Mouse (Mus musculus) MEL (cell line): Measurements from ENCODE around the gene Wdr45. TPM values are rescaled to one million over a fixed set of nuclear protein-coding genes. Genes with fewer than 3 reads are reported as not detected.
A peak's percentile ranks its signal among the peaks of the same experiment; 100 is the strongest.
"Not testable (repeated sequence)": the region's sequence is repeated elsewhere in the genome, so short reads cannot be mapped to it uniquely, and the experiment has no call there.

Experiments used
- DNase-seq: peaks from one replicate; pipeline ENCODE4 v3.0.0; 2011; ENCODE audit warnings: low read depth, low spot score
- H3K27ac ChIP-seq: 2 replicates; pipeline ENCODE4 v1.5.1; 2012; ENCODE audit warnings: low read depth, mild to moderate bottlenecking, control low read depth, low read length, moderate library complexity; ENCODE audit not compliant: control insufficient read depth
- H3K27me3 ChIP-seq, 2 experiments: fragments of 150-350 bp in 1 of 2; sonication (generic) in 1 of 2; 2 replicates each; pipeline ENCODE4 v1.6.1; 2012; ENCODE audit warnings: low read length in 2 of 2, mild to moderate bottlenecking in 2 of 2, improper control_type of control experiment in 1 of 2, moderate library complexity in 1 of 2; ENCODE audit not compliant: insufficient read depth in 2 of 2, control insufficient read depth in 1 of 2
- H3K36me3 ChIP-seq, 2 experiments: 2 replicates each; pipeline ENCODE4 v1.6.1; 2012 to 2014; ENCODE audit warnings: low read length in 2 of 2, improper control_type of control experiment in 1 of 2, inconsistent platforms in 1 of 2, mild to moderate bottlenecking in 1 of 2; ENCODE audit not compliant: insufficient read depth in 2 of 2, control insufficient read depth in 1 of 2
- H3K4me1 ChIP-seq, 2 experiments: fragments of 150-350 bp in 1 of 2; sonication (generic) in 1 of 2; 2 replicates each; pipeline ENCODE4 v1.6.1; 2012; ENCODE audit warnings: low read length in 2 of 2, improper control_type of control experiment in 1 of 2, mild to moderate bottlenecking in 1 of 2; ENCODE audit not compliant: insufficient read depth in 2 of 2, control insufficient read depth in 1 of 2
- H3K4me3 ChIP-seq, 2 experiments: fragments of 150-350 bp in 1 of 2; sonication (generic) in 1 of 2; 2 replicates each; pipeline ENCODE4 v1.5.1; 2012; ENCODE audit warnings: low read depth in 2 of 2, low read length in 2 of 2, mild to moderate bottlenecking in 2 of 2, moderate library complexity in 2 of 2, control low read depth in 1 of 2, improper control_type of control experiment in 1 of 2; ENCODE audit not compliant: control insufficient read depth in 1 of 2, insufficient read depth in 1 of 2
- H3K79me2 ChIP-seq: 2 replicates; pipeline ENCODE4 v1.6.1; 2012; ENCODE audit warnings: mild to moderate bottlenecking, low read length, moderate library complexity; ENCODE audit not compliant: control insufficient read depth, poor library complexity, insufficient read depth
- H3K9ac ChIP-seq: 2 replicates; pipeline ENCODE4 v1.6.1; 2012; ENCODE audit warnings: low read depth, mild to moderate bottlenecking, control low read depth, low read length, moderate library complexity; ENCODE audit not compliant: control insufficient read depth, poor library complexity, severe bottlenecking
- H3K9me3 ChIP-seq: fragments of 150-350 bp; sonication (generic); replicated peaks from 2 replicates; pipeline ENCODE4 v1.6.1; 2012; ENCODE audit warnings: mild to moderate bottlenecking, low read length, improper control_type of control experiment, moderate library complexity; ENCODE audit not compliant: insufficient read depth
- CHD1 ChIP-seq: IDR thresholded peaks from 2 replicates; pipeline ENCODE4 v1.6.1; 2012; ENCODE audit warnings: low read depth, mild to moderate bottlenecking, inconsistent platforms, low read length, improper control_type of control experiment
- E2F4 ChIP-seq: IDR thresholded peaks from 2 replicates; pipeline ENCODE4 v1.6.1; 2011; ENCODE audit warnings: low read depth, low read length, improper control_type of control experiment, borderline replicate concordance
- ELF1 ChIP-seq: IDR thresholded peaks from 2 replicates; pipeline ENCODE4 v1.6.1; 2014; ENCODE audit warnings: low read depth, mild to moderate bottlenecking, inconsistent platforms, low read length, improper control_type of control experiment, moderate library complexity
- EP300 ChIP-seq, 2 experiments: IDR thresholded peaks; 2 replicates each; pipeline ENCODE4 v1.6.1; 2011; ENCODE audit warnings: improper control_type of control experiment in 2 of 2, low read length in 2 of 2, low read depth in 1 of 2, mild to moderate bottlenecking in 1 of 2
- ETS1 ChIP-seq: IDR thresholded peaks from 2 replicates; pipeline ENCODE4 v1.6.1; 2012; ENCODE audit warnings: low read depth, mild to moderate bottlenecking, inconsistent platforms, low read length, improper control_type of control experiment, moderate library complexity
- GATA1 ChIP-seq: IDR thresholded peaks from 2 replicates; pipeline ENCODE4 v1.6.1; 2011; ENCODE audit warnings: low read depth, low read length, improper control_type of control experiment
- HCFC1 ChIP-seq: IDR thresholded peaks from 2 replicates; pipeline ENCODE4 v1.6.1; 2012; ENCODE audit warnings: low read depth, mild to moderate bottlenecking, inconsistent platforms, low read length, improper control_type of control experiment, moderate library complexity
- KAT2A ChIP-seq: conservative IDR thresholded peaks from 2 replicates; pipeline ENCODE4 v1.6.1; 2012; ENCODE audit warnings: low read depth, low read length, improper control_type of control experiment, inconsistent platforms
- MAX ChIP-seq: IDR thresholded peaks from 2 replicates; pipeline ENCODE4 v1.6.1; 2011; ENCODE audit warnings: low read length, improper control_type of control experiment
- MAZ ChIP-seq: IDR thresholded peaks from 2 replicates; pipeline ENCODE4 v1.6.1; 2012; ENCODE audit warnings: low read depth, mild to moderate bottlenecking, inconsistent platforms, low read length, improper control_type of control experiment
- MXI1 ChIP-seq: IDR thresholded peaks from 2 replicates; pipeline ENCODE4 v1.6.1; 2011; ENCODE audit warnings: mild to moderate bottlenecking, low read depth, low read length, improper control_type of control experiment
- MYB ChIP-seq: IDR thresholded peaks from 2 replicates; pipeline ENCODE4 v1.6.1; 2011; ENCODE audit warnings: mild to moderate bottlenecking, low read depth, low read length, improper control_type of control experiment
- MYC ChIP-seq: IDR thresholded peaks from 2 replicates; pipeline ENCODE4 v1.6.1; 2011; ENCODE audit warnings: low read depth, mild to moderate bottlenecking, low read length, improper control_type of control experiment, moderate library complexity
- NELFE ChIP-seq: IDR thresholded peaks from 2 replicates; pipeline ENCODE4 v1.6.1; 2011; ENCODE audit warnings: low read depth, low read length, improper control_type of control experiment
- NRF1 ChIP-seq: IDR thresholded peaks from 2 replicates; pipeline ENCODE4 v1.6.1; 2014; ENCODE audit warnings: low read depth, mild to moderate bottlenecking, inconsistent platforms, low read length, improper control_type of control experiment, moderate library complexity; ENCODE audit not compliant: poor library complexity, insufficient read depth, severe bottlenecking
- POLR2A ChIP-seq, 2 experiments: IDR thresholded peaks; 2 replicates each; pipeline ENCODE4 v1.6.1; 2011 to 2012; ENCODE audit warnings: low read length in 2 of 2, mild to moderate bottlenecking in 2 of 2, control low read depth in 1 of 2, improper control_type of control experiment in 1 of 2, low read depth in 1 of 2, moderate library complexity in 1 of 2; ENCODE audit not compliant: control insufficient read depth in 1 of 2, insufficient read depth in 1 of 2, poor library complexity in 1 of 2
- POLR2AphosphoS2 ChIP-seq: IDR thresholded peaks from 2 replicates; pipeline ENCODE4 v1.6.1; 2011; ENCODE audit warnings: low read length, improper control_type of control experiment
- SIN3A ChIP-seq: IDR thresholded peaks from 2 replicates; pipeline ENCODE4 v1.6.1; 2012; ENCODE audit warnings: low read length, improper control_type of control experiment, inconsistent platforms
- TBP ChIP-seq: IDR thresholded peaks from 2 replicates; pipeline ENCODE4 v1.8.0; 2011; ENCODE audit warnings: low read depth, low read length, improper control_type of control experiment
- TCF12 ChIP-seq: IDR thresholded peaks from 2 replicates; pipeline ENCODE4 v1.6.1; 2014; ENCODE audit warnings: low read depth, mild to moderate bottlenecking, inconsistent platforms, low read length, improper control_type of control experiment, moderate library complexity
- UBTF ChIP-seq: IDR thresholded peaks from 2 replicates; pipeline ENCODE4 v1.6.1; 2012; ENCODE audit warnings: low read depth, mild to moderate bottlenecking, inconsistent platforms, low read length, improper control_type of control experiment, moderate library complexity, borderline replicate concordance; ENCODE audit not compliant: insufficient read depth
- USF1 ChIP-seq: IDR thresholded peaks from 2 replicates; pipeline ENCODE4 v1.6.1; 2014; ENCODE audit warnings: low read depth, mild to moderate bottlenecking, inconsistent platforms, low read length, improper control_type of control experiment, moderate library complexity
- ZMIZ1 ChIP-seq: IDR thresholded peaks from 2 replicates; pipeline ENCODE4 v1.6.1; 2012; ENCODE audit warnings: low read depth, mild to moderate bottlenecking, inconsistent platforms, low read length, improper control_type of control experiment, moderate library complexity
- polyA plus RNA-seq, 2 experiments: library from polyadenylated mRNA; stranded (reverse) in 1 of 2; unstranded in 1 of 2; fragments of >175 nt in 1 of 2; fragments of >200 nt in 1 of 2; gene quantifications; 2 replicates each; pipeline versions ENCODE4 v1.2.1 to v1.2.4; 2012; ENCODE audit warnings: low replicate concordance in 2 of 2, low read depth in 1 of 2; ENCODE audit not compliant: insufficient read length in 2 of 2, insufficient read depth in 1 of 2, missing spikeins in 1 of 2
- total RNA-seq: library from RNA; depleted of rRNA; stranded (reverse); fragments of 300-350 nt; gene quantifications from 2 replicates; pipeline ENCODE4 v1.2.3, GENCODE M21; 2012; rRNA removed

Gene Wdr45
- total RNA-seq, result 13.9 and 16.0 TPM in 2 replicates
- polyA plus RNA-seq, result 10 to 100 TPM in 1 of 2 experiments, not detected in 1; 36.1 TPM

DNA sequence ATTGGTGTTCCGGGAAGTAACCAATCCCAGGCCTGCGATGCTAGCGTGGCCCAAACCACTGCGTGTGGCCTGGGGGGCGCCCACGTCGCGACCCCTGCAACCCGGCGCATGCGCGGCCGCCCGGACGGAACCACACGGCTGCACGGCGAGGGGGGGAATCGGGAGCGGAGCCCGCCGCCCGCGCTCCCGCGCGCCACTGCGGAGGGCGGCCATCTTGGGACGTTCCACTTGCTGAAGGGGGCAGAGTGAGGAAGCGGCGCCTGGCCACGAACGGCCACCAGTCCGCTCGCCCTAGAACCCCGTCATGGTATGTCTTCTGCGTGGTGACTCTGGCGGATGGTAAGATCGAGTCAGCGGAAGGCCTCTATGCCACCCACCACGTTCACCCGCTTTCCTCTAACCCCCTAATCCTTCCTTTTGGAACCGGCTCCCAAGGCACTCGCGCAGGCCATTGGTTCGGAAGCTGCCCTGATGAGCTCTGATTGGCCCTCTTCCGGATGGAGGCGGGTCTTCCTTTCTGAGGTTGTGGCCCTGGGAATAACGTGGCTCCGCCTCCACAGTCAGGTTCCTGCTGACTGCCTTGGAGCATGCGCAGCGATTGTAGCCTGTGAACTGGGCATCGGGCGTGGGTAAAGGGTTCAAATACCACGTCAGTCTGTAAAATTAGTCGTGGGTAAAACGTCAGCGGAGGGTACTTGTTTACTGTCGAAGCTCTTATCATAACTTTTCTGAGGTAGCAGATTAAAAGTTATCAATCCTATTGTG is at the start of gene Wdr45:
Wdr45 (plus strand) TSS at position 199 of the 765 bp plus-strand sequence.
- Histone ChIP-seq H3K4me3 (peak within 1 kb of the TSS; percentile 81 to 88), H3K27ac (peak within 1 kb of the TSS; percentile 68), H3K9ac (peak within 1 kb of the TSS; percentile 89)
- DNase-seq, result peak; percentile 99
- H3K9me3 ChIP-seq, H3K27me3 ChIP-seq, H3K79me2 ChIP-seq, H3K4me1 ChIP-seq, H3K36me3 ChIP-seq: not testable (repeated sequence)
- TF ChIP-seq TBP (peak; percentile 73), ETS1 (peak; percentile 38; the same call in 1 of the 2 replicates), HCFC1 (peak; percentile 72), E2F4 (0 out of 2 replicates have a peak, but pooled peaks have one; percentile 63), NRF1 (peak; percentile 96), ZMIZ1 (peak; percentile 66; the same call in 1 of the 2 replicates), MYC (peak; percentile 82; the same call in 1 of the 2 replicates), TCF12 (peak; percentile 15; the same call in 1 of the 2 replicates), POLR2AphosphoS2 (peak; percentile 91), SIN3A (peak; percentile 61; the same call in 1 of the 2 replicates), CHD1 (peak; percentile 97), NELFE (peak; percentile 88), MXI1 (peak; percentile 87), MAX (peak; percentile 77; the same call in 1 of the 2 replicates), POLR2A (IDR thresholded peaks at IDR 0.05; ENCODE audit: control insufficient read depth in 1 of 2, insufficient read depth in 1 of 2, low read depth in 1 of 2, low read length in 2 of 2, poor library complexity in 1 of 2) (peak in 1 of 2 experiments; percentile 89; a peak in 2 of 4 replicates), ELF1 (peak; percentile 47; the same call in 1 of the 2 replicates)

DNA sequence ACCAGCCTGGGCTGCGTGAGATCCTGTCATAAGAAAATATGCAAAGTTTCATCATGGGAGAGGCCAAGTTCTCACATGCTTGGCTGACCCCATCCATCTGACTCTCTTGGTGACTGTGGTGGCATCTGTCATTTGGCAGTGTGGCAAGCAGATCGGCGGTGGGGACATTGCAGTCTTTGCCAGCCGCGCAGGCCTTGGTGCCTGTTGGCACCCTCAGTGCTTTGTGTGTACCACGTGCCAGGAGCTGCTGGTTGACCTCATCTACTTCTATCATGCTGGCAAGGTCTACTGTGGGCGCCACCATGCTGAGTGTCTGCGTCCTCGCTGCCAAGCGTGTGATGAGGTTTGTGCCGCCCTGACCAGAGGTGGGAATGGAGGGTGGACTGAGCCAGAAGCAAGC is 49.3 kb upstream of the Wdr45 start:
- Histone ChIP-seq H3K9ac (no peak overlapping the region), H3K79me2 (no peaks in the 10 kb centered on the region), H3K27ac (no peak overlapping the region), H3K4me1 (no peaks in the 10 kb centered on the region), H3K27me3 (no peaks in the 10 kb centered on the region), H3K4me3 (no peak overlapping the region), H3K9me3 (no peaks in the 10 kb centered on the region), H3K36me3 (peaks cover 0 to 2% of the 10 kb centered on the region in 2 experiments; a peak in 2 of 4 replicates)
- DNase-seq, result no peak
- no peak for TF ChIP-seq NRF1
- TF ChIP-seq EP300 (IDR thresholded peaks at IDR 0.05; ENCODE audit: low read depth in 1 of 2, low read length in 2 of 2), result no peak
- no peak for TF ChIP-seq GATA1
- TF ChIP-seq HCFC1, result no peak
- TF ChIP-seq USF1, result no peak
- no peak for TF ChIP-seq MAX
- no peak for TF ChIP-seq MYB
- TF ChIP-seq UBTF, result no peak
- no peak for TF ChIP-seq MAZ
- no peak for TF ChIP-seq KAT2A
- no peak for TF ChIP-seq SIN3A
